ENCODE assay signal across 11 mouse cellular contexts in genomic region chr5:131775222-131775621, GRCm38 (mm10).
A peak's percentile ranks its signal among the peaks of the same experiment; 100 is the strongest.
DNase-seq lines count a peak whose midpoint lies in the region; ATAC-seq lines count a peak whose summit lies in the region.
"Had no signal": no experiment of that assay in that cellular context is flagged by ENCODE, and none has a peak within 500 bp of the region (broad histone marks: within the 10 kb centered on the region; RNA-seq: fewer than 3 reads in every experiment).

No protein-coding gene starts in this region.

- no peaks in the 10 kb centered on the region for H3K36me3 ChIP-seq in forebrain, embryonic 12.5 days (replicated peaks)
- H3K36me3 ChIP-seq: G1E had no signal

- no peaks in the 10 kb centered on the region for H3K9me3 ChIP-seq in forebrain, embryonic 12.5 days

- DNase-seq in right cerebral cortex, adult 18-20 months, result peak; percentile 36
- DNase-seq in right cerebral cortex, adult 2 months (ENCODE audit: low spot score in 2 of 2), result no peak
- peak; percentile 27 to 39 for DNase-seq in layer of hippocampus, postnatal 25 days (ENCODE audit: extremely low spot score in 1 of 2, low spot score in 1 of 2)
- peak; percentile 44 for DNase-seq in retina, postnatal 1 day
- DNase-seq in ovary, postnatal 10 days (ENCODE audit: low spot score), result no peak
- DNase-seq in adrenal gland, adult 18-20 months (ENCODE audit: low spot score in 2 of 2), result no peak
- DNase-seq: liver; spleen, adult 18-20 months had no signal

- H3K4me1 ChIP-seq in forebrain, embryonic 12.5 days, result peaks cover 25% of the 10 kb centered on the region

- ATAC-seq in forebrain, embryonic 12.5 days (ENCODE audit: low FRiP score), result peak; percentile 80
- ATAC-seq in megakaryocyte, adult 5-6 weeks (ENCODE audit: poor library complexity, severe bottlenecking), result no peak

- 29% methylated on average over 12 of the region's 12 CpGs for WGBS in forebrain, embryonic 12.5 days

- H3K4me3 ChIP-seq in forebrain, embryonic 12.5 days (replicated peaks), result no peak overlapping the region

- H3K27me3 ChIP-seq in forebrain, embryonic 12.5 days, result no peaks in the 10 kb centered on the region

- H3K4me2 ChIP-seq in forebrain, embryonic 12.5 days, result peak overlapping the region; percentile 29

- peak overlapping the region; percentile 68 for H3K27ac ChIP-seq in forebrain, embryonic 12.5 days

- no peak overlapping the region for H3K9ac ChIP-seq in forebrain, embryonic 12.5 days

Comparison
In these comparisons a context has a peak if more than half of its experiments do, and no peak if none do; other contexts are left out.
1. DNase-seq: peak in right cerebral cortex, adult 18-20 months (single experiment), layer of hippocampus, postnatal 25 days (2 of 2) and retina, postnatal 1 day (single experiment); none in right cerebral cortex, adult 2 months (0 of 2), ovary, postnatal 10 days (single experiment) and adrenal gland, adult 18-20 months (0 of 2).